Mouse (Mus musculus): ENCODE measurements around the gene Oxt. TPM values are rescaled to one million over a fixed set of nuclear protein-coding genes. Genes with fewer than 3 reads are reported as not detected.

Oxt gene
- polyA plus RNA-seq, 1 experiment from 2014 or later = not detected

DNA sequence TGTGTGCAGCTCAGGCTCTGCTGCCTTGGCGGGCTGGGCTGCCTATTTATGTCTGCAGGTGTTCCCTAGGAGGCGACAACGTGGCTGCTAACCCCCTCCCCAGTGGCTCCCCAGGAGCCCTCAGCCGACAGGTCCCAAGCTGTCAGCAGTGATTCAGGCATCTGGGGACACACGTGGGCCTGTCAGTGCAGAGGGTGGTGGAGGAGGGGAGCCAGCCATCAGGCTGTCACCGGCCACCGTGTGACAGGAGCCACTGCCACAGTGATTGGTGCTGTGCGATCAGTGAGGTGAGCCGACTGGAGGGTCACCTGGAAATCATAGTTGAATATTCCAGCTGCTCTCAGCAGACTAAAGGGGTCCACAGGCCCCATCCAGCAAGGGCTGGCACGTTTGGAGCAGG, 6.6 kb downstream of the Oxt start, which contains the start of gene Avp:
Avp (minus strand) TSS at position 3 of the 400 bp plus-strand sequence.
- no peak for DNase-seq (ENCODE audit: low spot score)
- H3K27me3 ChIP-seq (replicated peaks; ENCODE audit: low read depth, poor library complexity, severe bottlenecking) = peaks cover 78% of the 10 kb centered on the region
- WGBS = 38% methylated on average over 10 of the region's 10 CpGs
- no peak within 1 kb of the TSS for H3K4me3 ChIP-seq
- H3K36me3 ChIP-seq (replicated peaks) = no peaks in the 10 kb centered on the region
- H3K9me3 ChIP-seq = no peaks in the 10 kb centered on the region
- peaks cover 16% of the 10 kb centered on the region for H3K4me1 ChIP-seq
- no peak within 1 kb of the TSS for H3K27ac ChIP-seq (replicated peaks)

DNA sequence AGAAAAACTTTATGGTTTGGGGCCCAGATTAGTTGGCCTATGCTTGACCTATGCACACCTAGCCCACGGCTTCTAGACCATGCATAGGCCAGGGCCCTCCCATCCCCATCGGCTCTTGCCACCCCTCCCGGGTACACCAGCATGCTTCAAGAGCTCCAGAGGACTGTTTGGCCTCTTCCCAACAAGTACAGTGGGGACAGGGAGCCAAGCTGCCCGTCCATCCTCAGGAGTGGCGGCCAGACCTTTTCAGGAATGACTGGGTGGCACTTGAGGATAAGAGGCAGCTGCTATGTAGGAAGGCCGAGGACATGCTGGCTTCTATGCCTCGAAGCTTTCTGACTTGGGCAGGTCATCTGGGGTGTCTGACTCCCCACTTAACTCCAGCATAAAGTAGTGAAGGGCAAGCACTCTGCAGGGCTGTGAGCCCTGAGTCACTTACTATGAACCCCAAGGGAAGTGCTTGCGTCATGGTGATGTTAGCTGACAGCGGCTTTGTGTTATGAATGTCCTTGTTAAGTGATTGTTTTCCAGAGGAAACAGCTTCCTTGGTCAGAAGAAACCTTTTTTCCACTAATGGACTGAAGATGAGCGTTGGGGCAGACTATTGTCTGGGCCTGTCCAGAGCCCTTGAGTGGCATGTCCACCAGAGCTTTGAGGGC, 8.1 kb downstream of the Oxt start:
- Histone ChIP-seq H3K4me1 (peaks cover 13% of the 10 kb centered on the region), H3K9me3 (no peaks in the 10 kb centered on the region), H3K4me3 (no peak overlapping the region), H3K27ac (replicated peaks) (no peak overlapping the region), H3K36me3 (replicated peaks) (no peaks in the 10 kb centered on the region), H3K27me3 (replicated peaks; ENCODE audit: low read depth, poor library complexity, severe bottlenecking) (peaks cover 63% of the 10 kb centered on the region)
- WGBS = 85% methylated on average over 10 of the region's 10 CpGs
- no peak for DNase-seq (ENCODE audit: low spot score)

DNA sequence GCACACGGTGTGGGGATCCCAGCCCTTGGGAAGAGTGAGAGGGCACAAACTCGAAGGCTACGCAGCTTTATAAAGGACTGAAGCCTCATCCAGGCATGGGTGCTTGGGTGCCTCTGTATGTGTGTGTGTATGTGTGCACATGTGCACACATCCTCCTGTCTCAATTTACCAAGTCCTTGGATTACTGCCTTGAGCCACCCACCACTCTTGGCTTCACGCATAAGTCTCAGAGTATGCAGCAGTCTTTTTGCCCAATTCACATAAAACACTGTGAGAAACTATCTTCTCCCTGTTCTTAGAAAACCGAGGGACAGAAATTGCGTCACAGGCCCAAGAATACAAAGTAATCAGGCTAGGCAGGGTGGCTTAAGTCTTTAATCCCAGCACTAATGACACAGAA, 10.0 kb downstream of the Oxt start:
- H3K27me3 ChIP-seq (replicated peaks; ENCODE audit: low read depth, poor library complexity, severe bottlenecking) = peaks cover 43% of the 10 kb centered on the region
- peaks cover 1% of the 10 kb centered on the region; the same call in 1 of the 2 replicates for H3K4me1 ChIP-seq
- 86% methylated on average over 6 of the region's 6 CpGs for WGBS
- no peak overlapping the region for H3K27ac ChIP-seq (replicated peaks)
- peaks cover 15% of the 10 kb centered on the region for H3K36me3 ChIP-seq (replicated peaks)
- H3K9me3 ChIP-seq = no peaks in the 10 kb centered on the region
- H3K4me3 ChIP-seq = no peak overlapping the region
- DNase-seq (ENCODE audit: low spot score) = no peak

DNA sequence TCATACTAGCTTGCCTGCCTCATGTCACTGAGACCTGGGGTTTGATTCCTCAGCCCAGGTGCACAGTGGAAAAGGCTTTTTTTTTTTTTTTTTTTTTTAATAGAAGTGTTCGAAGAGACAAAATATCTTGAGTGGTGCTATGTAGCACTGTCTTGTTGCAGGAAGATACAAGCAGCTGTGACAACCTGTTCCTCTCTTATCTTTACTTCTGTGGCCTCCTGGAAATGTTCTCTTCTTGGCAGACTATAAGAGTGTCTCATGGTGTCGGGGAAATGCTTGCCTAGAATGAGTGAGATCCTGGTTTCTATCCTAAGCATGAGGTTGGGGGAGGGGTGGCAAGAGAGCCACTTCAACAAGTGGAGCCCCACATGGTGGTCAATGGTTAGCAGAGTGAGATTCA, 12.4 kb downstream of the Oxt start:
- WGBS = 84% methylated on average over 2 of the region's 2 CpGs
- H3K4me3 ChIP-seq = no peak overlapping the region
- peaks cover 19% of the 10 kb centered on the region for H3K27me3 ChIP-seq (replicated peaks; ENCODE audit: low read depth, poor library complexity, severe bottlenecking)
- H3K27ac ChIP-seq (replicated peaks) = no peak overlapping the region
- no peaks in the 10 kb centered on the region; the same call in 1 of the 2 replicates for H3K4me1 ChIP-seq
- H3K36me3 ChIP-seq (replicated peaks) = peaks cover 38% of the 10 kb centered on the region
- no peaks in the 10 kb centered on the region for H3K9me3 ChIP-seq
- DNase-seq (ENCODE audit: low spot score) = no peak

DNA sequence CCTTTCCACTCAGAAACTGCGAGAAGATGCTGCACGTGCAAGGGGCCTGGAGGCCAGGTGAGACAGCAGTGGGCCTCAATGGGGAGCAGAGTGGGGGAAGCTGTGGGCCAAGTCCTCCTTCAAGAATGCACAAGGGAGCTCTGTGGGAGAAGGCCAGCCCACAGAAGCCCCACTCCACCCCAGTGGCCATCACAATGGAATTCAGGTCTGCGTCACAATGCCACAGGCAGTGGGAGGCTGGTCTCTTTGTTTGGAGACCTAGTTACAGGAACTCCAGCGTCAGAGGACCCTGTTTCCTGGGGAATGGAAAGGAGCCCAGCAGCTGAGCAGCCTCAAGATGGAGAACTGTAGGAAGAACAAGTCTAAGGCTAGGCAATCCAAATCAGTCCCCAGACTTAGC, 13.2 kb downstream of the Oxt start:
- no peak overlapping the region for H3K4me3 ChIP-seq
- no peak for DNase-seq (ENCODE audit: low spot score)
- no peaks in the 10 kb centered on the region for H3K9me3 ChIP-seq
- 73% methylated on average over 4 of the region's 4 CpGs for WGBS
- H3K27me3 ChIP-seq (replicated peaks; ENCODE audit: low read depth, poor library complexity, severe bottlenecking) = peaks cover 12% of the 10 kb centered on the region; the same call in 1 of the 2 replicates
- H3K27ac ChIP-seq (replicated peaks) = no peak overlapping the region
- no peaks in the 10 kb centered on the region; the same call in 1 of the 2 replicates for H3K4me1 ChIP-seq
- H3K36me3 ChIP-seq (replicated peaks) = peaks cover 44% of the 10 kb centered on the region

DNA sequence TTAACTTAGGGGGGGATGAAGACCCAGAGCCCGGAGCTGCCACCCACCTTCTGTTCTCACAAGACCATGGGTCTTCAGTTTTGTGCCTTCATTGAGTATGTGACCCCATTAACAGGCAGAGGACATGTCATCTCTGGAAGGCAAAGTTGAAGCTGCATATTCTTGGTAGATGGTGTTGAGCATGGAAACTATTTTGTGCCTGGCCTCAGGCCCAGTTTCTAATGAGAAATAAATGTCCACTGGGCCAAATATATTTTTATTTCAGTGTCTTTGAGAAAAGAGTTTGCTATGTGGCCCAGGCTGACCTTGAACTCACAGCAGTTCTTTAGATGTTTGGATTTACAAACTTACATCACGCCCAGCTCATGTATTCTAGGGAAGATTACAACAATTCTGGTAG, 13.8 kb downstream of the Oxt start:
- no peak overlapping the region for H3K27ac ChIP-seq (replicated peaks)
- no peaks in the 10 kb centered on the region for H3K9me3 ChIP-seq
- DNase-seq (ENCODE audit: low spot score) = no peak
- no peaks in the 10 kb centered on the region; the same call in 1 of the 2 replicates for H3K4me1 ChIP-seq
- peaks cover 49% of the 10 kb centered on the region for H3K36me3 ChIP-seq (replicated peaks)
- 96% methylated on average over 2 of the region's 2 CpGs for WGBS
- peaks cover 7% of the 10 kb centered on the region; the same call in 1 of the 2 replicates for H3K27me3 ChIP-seq (replicated peaks; ENCODE audit: low read depth, poor library complexity, severe bottlenecking)
- no peak overlapping the region for H3K4me3 ChIP-seq

DNA sequence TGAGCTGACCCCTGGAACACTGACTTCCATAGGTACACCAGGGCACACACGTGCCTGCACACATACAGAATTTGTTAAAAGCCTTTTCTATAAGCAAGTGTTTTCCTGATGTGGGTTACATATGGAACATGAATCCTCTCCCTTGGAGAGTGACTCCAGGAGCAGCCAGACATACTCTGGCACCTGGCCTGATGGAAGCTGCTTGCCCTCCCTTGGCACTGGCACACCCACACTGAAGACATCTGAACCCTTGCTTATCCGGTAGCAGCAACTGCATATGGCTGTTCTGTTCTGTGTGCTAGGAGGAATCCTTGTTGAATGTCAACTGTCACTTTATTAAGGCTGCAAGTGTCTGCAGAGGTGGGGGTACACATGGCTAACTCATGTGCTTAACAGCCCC, 15.0 kb downstream of the Oxt start:
- Histone ChIP-seq H3K4me1 (no peaks in the 10 kb centered on the region; the same call in 1 of the 2 replicates), H3K27me3 (replicated peaks; ENCODE audit: low read depth, poor library complexity, severe bottlenecking) (0 out of 2 replicates have a peak, but pooled peaks cover under 1% of the 10 kb centered on the region), H3K36me3 (replicated peaks) (peaks cover 61% of the 10 kb centered on the region), H3K27ac (replicated peaks) (no peak overlapping the region), H3K9me3 (no peaks in the 10 kb centered on the region), H3K4me3 (no peak overlapping the region)
- 90% methylated on average over 2 of the region's 2 CpGs for WGBS
- no peak for DNase-seq (ENCODE audit: low spot score)

DNA sequence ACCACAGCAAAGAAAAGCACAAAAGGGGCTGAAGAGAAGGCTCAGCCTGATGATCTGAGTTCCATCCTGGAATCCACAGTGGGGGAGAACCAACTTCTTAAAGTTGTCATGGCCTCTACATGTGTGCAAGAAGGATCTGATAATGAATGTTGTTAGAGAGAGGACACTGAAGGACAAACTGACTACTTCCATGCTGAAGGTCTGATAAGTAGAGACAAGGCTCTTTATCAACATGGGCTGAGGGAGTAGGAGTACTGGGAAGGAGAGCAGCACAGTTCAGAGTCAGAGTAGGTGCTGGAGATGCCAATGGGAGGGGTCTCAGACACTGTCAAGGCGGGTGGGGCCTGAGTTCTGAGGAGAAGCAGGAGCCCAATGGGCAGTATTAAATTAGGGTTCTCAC, 19.6 kb downstream of the Oxt start:
- no peak for DNase-seq (ENCODE audit: low spot score)
- no peaks in the 10 kb centered on the region for H3K27me3 ChIP-seq (replicated peaks; ENCODE audit: low read depth, poor library complexity, severe bottlenecking)
- peaks cover 96% of the 10 kb centered on the region for H3K36me3 ChIP-seq (replicated peaks)
- no peak overlapping the region for H3K27ac ChIP-seq (replicated peaks)
- 78% methylated on average over 1 of the region's 1 CpGs for WGBS
- no peaks in the 10 kb centered on the region for H3K9me3 ChIP-seq
- no peak overlapping the region for H3K4me3 ChIP-seq
- no peaks in the 10 kb centered on the region for H3K4me1 ChIP-seq

DNA sequence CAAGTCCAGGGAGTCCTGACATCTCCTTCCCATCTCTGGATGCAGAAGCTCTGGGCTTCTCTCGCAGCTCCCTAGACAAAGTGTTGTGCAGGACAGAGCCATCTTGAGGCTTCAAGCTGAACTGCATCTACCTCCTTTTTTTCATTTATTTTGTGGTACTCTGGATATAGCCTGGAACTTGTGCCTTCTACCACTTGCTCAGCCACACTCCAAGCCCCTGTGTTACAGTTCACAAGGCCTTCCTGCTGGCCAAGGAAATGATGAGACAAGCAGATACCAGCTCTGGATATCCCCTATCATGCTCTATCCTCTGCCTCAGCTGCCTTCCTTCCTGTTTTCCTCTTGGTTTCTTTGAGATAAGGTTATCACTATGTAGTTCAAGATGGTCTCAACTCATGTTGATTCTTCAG, 21.6 kb downstream of the Oxt start:
- Histone ChIP-seq H3K4me1 (no peaks in the 10 kb centered on the region), H3K9me3 (no peaks in the 10 kb centered on the region), H3K4me3 (no peak overlapping the region), H3K27ac (replicated peaks) (no peak overlapping the region), H3K36me3 (replicated peaks) (peaks cover 92% of the 10 kb centered on the region), H3K27me3 (replicated peaks; ENCODE audit: low read depth, poor library complexity, severe bottlenecking) (no peaks in the 10 kb centered on the region)
- 34% methylated on average over 1 of the region's 1 CpGs for WGBS
- no peak for DNase-seq (ENCODE audit: low spot score)

DNA sequence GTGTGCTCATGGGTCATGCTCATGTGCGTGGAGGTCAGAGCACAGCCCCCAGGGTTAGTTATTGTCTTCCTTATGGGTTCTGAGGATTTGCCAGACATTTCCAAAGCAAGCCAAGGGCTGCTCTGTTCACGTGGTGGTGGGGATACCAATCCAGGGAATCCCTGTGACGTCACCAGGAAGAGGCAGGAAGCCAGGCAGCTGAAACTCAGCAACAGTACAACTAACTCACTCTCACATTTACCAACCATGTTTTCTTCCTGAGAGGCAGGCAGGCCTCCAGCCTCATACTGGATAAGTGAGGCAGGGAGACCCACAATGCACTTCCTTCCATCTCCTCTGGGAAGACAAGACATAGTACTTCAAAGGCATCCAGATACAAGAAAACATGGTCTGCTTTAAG, 22.4 kb downstream of the Oxt start:
- H3K36me3 ChIP-seq (replicated peaks) = peaks cover 92% of the 10 kb centered on the region
- 78% methylated on average over 3 of the region's 3 CpGs for WGBS

DNA sequence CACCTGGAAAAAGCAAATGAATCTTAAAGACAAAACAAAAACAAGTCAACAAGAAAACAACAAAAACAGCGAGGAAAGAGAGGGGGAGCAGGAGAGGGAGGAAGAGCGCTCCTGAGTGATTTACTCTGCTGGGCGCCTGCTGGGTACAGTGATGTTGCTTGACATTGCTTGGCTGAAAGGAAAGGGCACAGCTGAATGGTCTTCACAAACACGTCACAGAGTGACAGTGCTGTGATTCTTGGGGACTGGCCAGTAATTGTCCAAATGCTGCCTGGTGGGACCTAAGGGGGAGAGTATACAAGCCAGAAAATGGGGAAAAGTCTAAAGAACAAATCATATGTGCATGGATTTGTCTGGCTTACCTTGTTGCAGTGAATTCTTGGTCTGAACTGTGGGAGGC, 26.2 kb downstream of the Oxt start:
- DNase-seq (ENCODE audit: low spot score) = no peak
- Histone ChIP-seq H3K36me3 (replicated peaks) (peaks cover 75% of the 10 kb centered on the region), H3K4me1 (no peaks in the 10 kb centered on the region), H3K27me3 (replicated peaks; ENCODE audit: low read depth, poor library complexity, severe bottlenecking) (no peaks in the 10 kb centered on the region), H3K9me3 (no peaks in the 10 kb centered on the region), H3K4me3 (no peak overlapping the region), H3K27ac (replicated peaks) (no peak overlapping the region)
- 89% methylated on average over 4 of the region's 4 CpGs for WGBS

More for the DNA sequence above, 22.4 kb downstream of the Oxt start:
- Histone ChIP-seq H3K4me1 (no peaks in the 10 kb centered on the region), H3K4me3 (no peak overlapping the region), H3K9me3 (no peaks in the 10 kb centered on the region), H3K27me3 (replicated peaks; ENCODE audit: low read depth, poor library complexity, severe bottlenecking) (no peaks in the 10 kb centered on the region), H3K27ac (replicated peaks) (no peak overlapping the region)
- DNase-seq (ENCODE audit: low spot score) = no peak

DNA sequence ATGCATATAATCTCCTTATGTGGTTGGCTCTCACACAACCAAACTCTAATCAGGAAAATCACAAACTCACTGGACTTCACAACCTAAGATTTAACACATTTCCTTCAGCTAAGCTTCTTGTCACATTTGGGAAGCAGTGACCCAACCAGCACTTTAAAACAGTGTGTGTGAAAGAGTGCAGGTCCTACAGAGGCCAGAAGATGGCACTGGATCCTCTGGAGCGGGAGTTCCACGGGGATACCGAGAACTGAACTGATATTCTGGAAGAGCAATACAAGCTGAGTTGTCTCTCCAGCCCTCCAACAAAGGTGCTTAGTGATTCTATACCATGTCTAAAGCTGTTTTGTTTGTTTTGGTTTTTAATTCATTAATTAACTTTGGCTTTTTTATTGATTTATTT, 37.1 kb downstream of the Oxt start:
- H3K27me3 ChIP-seq (replicated peaks; ENCODE audit: low read depth, poor library complexity, severe bottlenecking) = no peaks in the 10 kb centered on the region
- peaks cover 72% of the 10 kb centered on the region for H3K36me3 ChIP-seq (replicated peaks)
- no peak overlapping the region for H3K27ac ChIP-seq (replicated peaks)
- H3K9me3 ChIP-seq = no peaks in the 10 kb centered on the region
- 65% methylated on average over 3 of the region's 3 CpGs for WGBS
- DNase-seq (ENCODE audit: low spot score) = no peak
- no peaks in the 10 kb centered on the region for H3K4me1 ChIP-seq
- no peak overlapping the region for H3K4me3 ChIP-seq

DNA sequence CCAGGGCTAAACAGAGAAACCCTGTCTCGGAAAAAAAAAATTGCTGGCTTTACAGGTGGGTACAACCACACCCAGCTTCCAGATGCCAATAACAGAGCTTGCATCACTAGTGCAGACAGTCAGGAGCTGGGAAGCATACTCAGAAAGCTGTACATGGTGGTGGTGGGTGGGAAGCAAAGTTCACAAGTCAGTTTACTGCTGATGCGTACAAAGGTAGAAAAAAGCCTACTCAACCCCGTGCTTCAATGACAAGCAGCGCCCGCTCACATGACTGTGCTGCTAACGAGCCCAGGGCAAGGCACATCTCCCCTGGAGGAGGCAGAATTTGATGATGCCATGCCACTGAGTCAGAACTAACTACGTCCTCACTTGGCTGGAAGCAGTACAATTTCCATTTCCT, 43.0 kb downstream of the Oxt start:
- WGBS = 93% methylated on average over 7 of the region's 7 CpGs
- H3K36me3 ChIP-seq (replicated peaks) = peaks cover 92% of the 10 kb centered on the region

More for the DNA sequence above, 43.0 kb downstream of the Oxt start:
- no peak overlapping the region for H3K4me3 ChIP-seq
- no peaks in the 10 kb centered on the region for H3K27me3 ChIP-seq (replicated peaks; ENCODE audit: low read depth, poor library complexity, severe bottlenecking)
- H3K9me3 ChIP-seq = no peaks in the 10 kb centered on the region
- H3K4me1 ChIP-seq = no peaks in the 10 kb centered on the region
- H3K27ac ChIP-seq (replicated peaks) = no peak overlapping the region
- no peak for DNase-seq (ENCODE audit: low spot score)

Data from embryonic facial prominence, embryonic 10.5 days (tissue).